Mouse (Mus musculus): ENCODE data around the gene Ktn1.
A peak's percentile ranks its signal among the peaks of the same experiment; 100 is the strongest.

The Ktn1 gene

GRCm38 (mm10) chr14:47648218-47648617 is at the start of gene Ktn1:
Gene Ktn1 (plus strand): TSS chr14:47648448.
- peak; percentile 18 for DNase-seq

GRCm38 (mm10) chr14:47613254-47613653 is 35.0 kb upstream of the Ktn1 start:
- DNase-seq = no peak

GRCm38 (mm10) chr14:47618891-47619290 is 29.4 kb upstream of the Ktn1 start:
- no peak for DNase-seq

- no peak for DNase-seq
Observed at GRCm38 (mm10) chr14:47621901-47622300, 26.3 kb upstream of the Ktn1 start.

GRCm38 (mm10) chr14:47624837-47625236 is 23.4 kb upstream of the Ktn1 start:
- no peak for DNase-seq

GRCm38 (mm10) chr14:47626143-47626542 is 22.1 kb upstream of the Ktn1 start:
- no peak for DNase-seq

GRCm38 (mm10) chr14:47626812-47627211 is 21.4 kb upstream of the Ktn1 start:
- DNase-seq = no peak

- no peak for DNase-seq
Observed at GRCm38 (mm10) chr14:47627360-47627759, 20.9 kb upstream of the Ktn1 start.

GRCm38 (mm10) chr14:47632419-47632818 is 15.8 kb upstream of the Ktn1 start:
- no peak for DNase-seq

- peak; percentile 65 for DNase-seq
Observed at GRCm38 (mm10) chr14:47634410-47634809, 13.8 kb upstream of the Ktn1 start.

- DNase-seq = no peak
Observed at GRCm38 (mm10) chr14:47634846-47635245, 13.4 kb upstream of the Ktn1 start.

- DNase-seq = no peak
Observed at GRCm38 (mm10) chr14:47638316-47638895, 9.8 kb upstream of the Ktn1 start.

- DNase-seq = no peak
Observed at GRCm38 (mm10) chr14:47645620-47646019, 2.6 kb upstream of the Ktn1 start.

GRCm38 (mm10) chr14:47646246-47646645 is 2.0 kb upstream of the Ktn1 start:
- no peak for DNase-seq

GRCm38 (mm10) chr14:47646696-47647516 is 1.3 kb upstream of the Ktn1 start:
- DNase-seq = no peak

- DNase-seq = peak; percentile 80
Observed at GRCm38 (mm10) chr14:47648706-47649630, 720 bp downstream of the Ktn1 start.

GRCm38 (mm10) chr14:47649631-47650337 is 1.5 kb downstream of the Ktn1 start:
- peak; percentile 54 for DNase-seq

- no peak for DNase-seq
Observed at GRCm38 (mm10) chr14:47650338-47650720, 2.1 kb downstream of the Ktn1 start.

GRCm38 (mm10) chr14:47651272-47651671 is 3.0 kb downstream of the Ktn1 start:
- DNase-seq = no peak

GRCm38 (mm10) chr14:47655444-47655843 is 7.2 kb downstream of the Ktn1 start:
- no peak for DNase-seq

GRCm38 (mm10) chr14:47663844-47664469 is 15.7 kb downstream of the Ktn1 start:
- no peak for DNase-seq

GRCm38 (mm10) chr14:47664470-47664864 is 16.2 kb downstream of the Ktn1 start:
- no peak for DNase-seq
